Mouse (Mus musculus) kidney, postnatal 10 days (tissue): ENCODE measurements around the gene Osbpl10.
"Not testable (repeated sequence)": the region's sequence is repeated elsewhere in the genome, so short reads cannot be mapped to it uniquely, and the experiment has no call there.

Source experiments
- DNase-seq: peaks from one replicate; pipeline ENCODE4 v3.0.0; 2021; ENCODE audit warnings: mixed read lengths

The Osbpl10 gene

GRCm38 (mm10) chr9:114978281-114979111 lies at the start of gene Osbpl10:
Osbpl10 (plus strand) TSS chr9:114978569.
- DNase-seq: peak; percentile 94

DNA sequence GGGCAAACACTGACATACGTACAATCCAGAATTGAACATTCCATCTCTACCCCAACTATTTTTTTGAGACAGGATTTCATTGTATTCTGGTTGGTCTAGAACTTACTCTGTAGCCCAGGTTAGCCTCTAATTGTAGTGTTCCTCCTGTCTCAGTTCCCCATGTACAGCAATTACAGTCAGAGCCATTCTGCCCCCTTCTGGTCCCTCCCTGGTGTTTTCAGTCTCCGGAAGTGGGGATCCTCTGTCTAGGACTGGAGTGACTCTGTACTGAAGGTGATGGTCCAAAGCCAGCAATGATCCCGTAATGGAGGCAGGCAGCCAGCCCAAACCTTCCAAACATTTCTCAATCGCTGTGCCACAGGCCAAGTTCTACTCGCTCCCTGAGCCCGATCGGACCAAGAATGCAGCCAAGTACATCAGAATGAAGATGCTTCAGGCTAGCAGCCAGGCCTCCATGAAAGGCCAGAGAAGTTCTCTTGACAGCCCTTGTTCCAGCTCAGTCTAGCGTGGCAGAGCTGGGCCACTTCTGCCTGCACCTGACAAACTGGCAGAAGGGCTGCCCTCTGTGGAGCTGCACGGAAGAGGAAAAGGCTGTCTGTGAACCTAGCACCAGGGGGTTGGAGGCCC lies 47.8 kb upstream of the Osbpl10 start:
- DNase-seq: peak; percentile 63

GRCm38 (mm10) chr9:114932607-114933006 lies 45.8 kb upstream of the Osbpl10 start:
- DNase-seq: peak; percentile 37

- DNase-seq: no peak
These were observed 45.2 kb upstream of the Osbpl10 start for GRCm38 (mm10) chr9:114933037-114933722.

GRCm38 (mm10) chr9:114933723-114934171 lies 44.6 kb upstream of the Osbpl10 start, which contains the start of gene Gpd1l:
Gpd1l (minus strand) TSS chr9:114933987.
- DNase-seq: peak; percentile 98

DNA sequence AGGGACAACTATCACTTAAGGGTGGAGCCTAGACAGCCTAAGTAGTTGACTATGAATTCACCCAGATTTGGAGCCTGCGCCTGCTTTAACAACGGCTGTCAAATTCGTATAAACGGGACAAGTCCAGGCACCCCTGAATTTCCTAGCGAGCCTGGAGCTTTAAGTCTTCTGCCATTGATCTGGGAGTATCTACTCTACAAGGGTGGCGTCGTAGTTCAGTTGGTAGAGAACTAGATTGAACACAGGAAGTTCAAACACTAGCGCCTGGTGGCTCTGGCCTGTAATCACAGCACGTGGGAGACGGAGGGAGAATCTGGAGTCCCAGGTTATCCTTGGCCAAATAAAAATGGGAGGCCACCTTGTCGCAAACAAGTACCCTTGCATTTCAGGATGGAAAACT lies 44.1 kb upstream of the Osbpl10 start:
- DNase-seq: no peak

DNA sequence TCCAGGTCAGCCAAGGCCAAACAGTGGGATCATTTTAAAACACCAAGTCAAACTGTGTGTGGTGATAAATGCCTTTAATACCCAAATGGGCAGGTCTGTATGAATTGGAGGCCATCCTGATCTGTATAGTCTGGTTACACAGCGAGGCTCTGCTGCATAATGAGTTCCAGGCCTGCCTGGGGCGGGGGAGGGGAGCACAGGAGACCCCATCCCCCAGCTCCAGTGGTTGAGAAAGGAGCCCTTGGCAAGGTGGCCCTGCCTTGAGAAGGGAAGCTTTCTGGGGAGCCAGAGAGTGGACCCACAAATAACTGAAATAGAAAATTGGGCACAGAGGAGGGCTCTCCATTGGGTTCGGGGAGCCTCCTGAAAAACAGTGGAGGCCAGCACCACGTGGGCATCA lies 43.0 kb upstream of the Osbpl10 start:
- no peak for DNase-seq

DNA sequence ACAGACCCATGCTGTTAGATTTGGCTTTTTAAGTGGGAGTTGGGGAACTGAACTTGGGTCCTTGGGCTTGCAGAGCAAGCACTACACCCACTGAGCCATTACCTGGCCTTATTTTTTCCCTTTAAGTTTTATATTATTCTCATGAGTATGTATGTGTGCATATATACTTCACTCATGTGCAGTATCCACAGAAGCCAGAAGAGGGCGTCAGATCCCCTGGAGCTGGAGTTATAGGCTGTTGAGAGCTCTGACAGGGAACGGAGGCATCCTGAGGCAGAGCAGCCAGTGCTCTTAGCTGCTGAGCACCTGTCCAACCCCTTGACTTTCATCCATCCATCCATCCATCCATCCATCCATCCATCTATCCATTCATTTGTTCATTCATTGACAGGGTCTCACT lies 41.7 kb upstream of the Osbpl10 start:
- no peak for DNase-seq

DNA sequence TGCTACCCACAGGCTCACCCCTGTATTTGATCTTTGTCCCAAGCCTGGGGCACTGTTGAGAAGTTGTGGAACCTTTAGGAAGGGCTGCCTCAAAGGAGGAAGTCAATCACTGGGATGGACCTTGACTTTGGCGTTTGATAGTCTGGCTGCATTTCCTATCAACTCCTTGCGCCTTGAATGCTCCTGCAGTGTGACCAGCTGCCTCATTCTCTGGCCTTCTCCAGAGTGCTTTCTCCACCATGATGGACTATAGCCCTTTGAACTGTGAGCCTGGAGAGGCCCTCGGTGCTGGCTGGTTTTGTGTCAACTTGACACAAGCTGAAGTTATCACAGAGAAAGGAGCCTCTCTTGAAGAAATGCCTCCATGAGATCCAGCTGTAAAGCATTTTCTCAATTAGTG lies 33.7 kb upstream of the Osbpl10 start:
- DNase-seq: no peak

DNA sequence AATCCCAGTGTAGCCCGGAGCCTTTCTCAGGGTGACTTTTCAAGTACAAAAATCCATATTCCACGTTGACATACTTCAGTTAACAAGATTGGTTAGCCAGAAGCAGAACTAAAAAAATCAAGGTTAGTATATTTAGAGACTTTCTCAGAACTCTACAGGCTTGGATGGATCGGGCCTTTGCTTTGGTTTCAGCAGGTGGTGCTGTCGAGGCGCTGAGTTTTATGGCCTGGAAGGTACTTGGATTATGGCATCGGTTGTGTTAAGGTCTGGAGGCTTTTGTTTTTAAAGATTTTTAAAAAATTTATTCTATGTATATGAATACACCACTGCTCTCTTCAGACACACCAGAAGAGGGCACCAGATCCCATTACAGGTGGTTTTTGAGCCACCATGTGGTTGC lies 32.8 kb upstream of the Osbpl10 start:
- no peak for DNase-seq

GRCm38 (mm10) chr9:114948395-114948794 lies 30.0 kb upstream of the Osbpl10 start:
- DNase-seq: peak; percentile 26

DNA sequence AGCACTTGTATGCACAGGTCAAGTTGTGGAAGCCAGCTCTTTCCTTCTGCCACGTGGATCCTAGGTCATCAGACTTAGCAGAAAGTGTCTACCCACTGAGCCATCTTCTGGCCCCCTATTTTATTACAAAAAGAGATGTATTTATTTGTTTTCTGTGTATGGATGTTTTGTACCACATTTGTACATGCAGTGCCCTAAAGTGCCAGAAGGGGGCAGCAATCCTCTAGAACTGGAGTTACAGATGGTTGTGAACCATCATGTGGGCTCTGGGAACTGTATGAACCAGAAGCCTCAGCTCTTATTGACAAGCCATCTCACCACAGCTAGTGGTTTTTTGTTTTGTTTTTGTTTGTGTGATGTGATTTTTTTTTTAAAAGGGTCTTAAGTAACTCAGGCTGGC lies 25.5 kb upstream of the Osbpl10 start:
- no peak for DNase-seq

GRCm38 (mm10) chr9:114955340-114955739 lies 23.0 kb upstream of the Osbpl10 start:
- no peak for DNase-seq

DNA sequence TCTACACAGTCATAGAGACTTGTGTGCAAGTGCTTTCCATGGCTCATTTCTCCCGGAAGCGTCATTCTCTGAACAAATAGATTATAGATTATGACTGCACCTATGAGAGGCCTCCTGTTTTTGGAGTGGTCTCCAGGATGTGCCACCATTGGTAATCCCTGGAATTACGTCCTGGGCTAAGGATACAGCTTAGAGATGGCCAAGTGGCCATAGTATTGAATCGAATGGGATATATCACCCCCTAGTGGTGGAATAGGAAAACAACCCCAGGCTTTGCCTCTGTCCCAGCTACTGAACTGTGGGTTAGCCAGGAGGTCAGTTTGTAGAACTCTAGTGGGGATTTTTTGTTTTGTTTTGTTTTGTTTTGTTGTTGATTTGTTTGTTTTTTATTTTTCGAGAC lies 21.4 kb upstream of the Osbpl10 start:
- DNase-seq: peak; percentile 39

- DNase-seq: no peak
These were observed 18.2 kb upstream of the Osbpl10 start for GRCm38 (mm10) chr9:114960043-114960789.

DNA sequence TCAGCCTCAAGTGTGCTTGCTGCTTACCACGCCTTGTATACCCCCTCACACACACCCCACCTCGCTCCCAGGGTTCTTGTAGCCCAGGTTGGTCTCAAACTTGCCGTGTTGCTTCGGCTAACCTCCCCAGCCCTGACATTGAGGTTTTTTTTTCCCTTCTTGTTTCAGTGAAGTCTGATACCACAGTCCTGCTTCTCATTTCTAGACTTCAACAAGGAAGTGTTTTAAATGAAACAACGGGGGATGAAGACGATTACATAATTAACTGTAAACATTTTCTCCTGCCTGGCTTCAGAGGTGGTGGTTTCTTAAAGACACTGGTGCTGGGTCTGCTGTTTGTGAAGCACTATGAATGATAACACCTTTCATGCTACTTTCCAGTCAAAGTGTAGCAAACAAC lies 17.5 kb upstream of the Osbpl10 start:
- DNase-seq: no peak

- no peak for DNase-seq
These were observed 14.3 kb upstream of the Osbpl10 start for GRCm38 (mm10) chr9:114964093-114964492.

GRCm38 (mm10) chr9:114966286-114966685 lies 12.1 kb upstream of the Osbpl10 start:
- not testable (repeated sequence) for DNase-seq

GRCm38 (mm10) chr9:114977461-114978280 lies 698 bp upstream of the Osbpl10 start:
- no peak for DNase-seq

DNA sequence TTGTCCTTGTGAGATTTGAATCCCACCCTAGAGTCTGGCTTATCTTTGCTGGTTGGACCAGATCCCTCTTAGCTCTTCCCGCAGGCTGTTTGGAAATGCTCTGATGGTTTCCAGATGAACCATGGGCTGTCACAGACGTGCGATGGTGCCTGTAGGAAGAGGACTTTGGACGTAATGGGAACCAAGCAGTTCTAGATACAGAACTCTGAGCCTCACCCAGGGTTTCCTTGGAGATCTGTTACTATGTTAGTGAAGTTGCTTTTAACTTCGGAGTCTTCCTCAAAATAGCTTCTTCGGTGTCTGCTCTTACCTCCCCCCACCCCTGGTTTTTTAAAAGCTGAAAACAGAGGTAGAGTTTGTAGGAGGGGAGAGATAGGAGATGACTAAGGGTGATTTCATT lies 1.6 kb downstream of the Osbpl10 start:
- no peak for DNase-seq

- no peak for DNase-seq
These were observed 4.5 kb downstream of the Osbpl10 start, which contains the start of gene Rps27rt for GRCm38 (mm10) chr9:114982689-114983360. Rps27rt (minus strand) TSS chr9:114982739.
